Mouse (Mus musculus): ENCODE results near the gene Cyp20a1.
A peak's percentile ranks its signal among the peaks of the same experiment; 100 is the strongest.

DNA sequence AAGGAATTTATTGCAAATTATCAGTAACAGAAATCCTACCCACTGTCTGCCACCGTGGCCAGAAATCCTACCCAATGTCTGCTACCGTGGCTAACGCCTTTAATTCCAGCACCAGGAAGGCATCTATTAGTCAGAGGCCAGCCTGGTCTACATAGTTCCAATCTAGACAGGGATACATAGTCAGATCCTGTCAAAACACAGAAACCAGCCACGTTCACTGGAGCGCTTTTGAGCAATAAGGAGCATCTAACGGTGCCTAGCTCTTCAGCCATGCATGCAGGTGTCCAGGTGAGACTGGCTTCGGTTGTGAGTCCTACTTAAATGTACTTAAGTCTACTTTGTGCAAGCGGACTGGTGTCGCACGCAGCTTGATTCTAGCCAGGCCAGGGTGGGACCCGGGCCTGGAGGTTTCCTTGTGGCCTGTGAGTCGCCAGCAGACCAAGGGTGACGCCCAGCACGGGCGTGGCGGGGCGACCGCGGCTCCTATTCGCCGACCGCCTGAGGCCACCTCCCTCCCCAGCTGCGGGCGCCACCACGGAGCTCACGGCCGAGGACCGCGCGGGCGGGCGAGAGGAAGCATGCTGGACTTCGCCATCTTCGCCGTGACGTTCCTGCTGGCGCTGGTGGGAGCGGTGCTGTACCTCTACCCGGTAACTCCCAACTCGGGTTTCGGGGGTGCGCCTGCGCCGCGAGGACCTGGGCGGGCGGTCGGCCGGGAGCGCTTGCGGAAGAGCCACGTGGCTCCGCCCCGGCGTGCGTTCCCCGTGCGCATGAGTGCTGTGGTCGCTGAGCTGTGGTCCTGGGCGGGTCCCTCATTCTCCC lies at the start of gene Cyp20a1:
- TF ChIP-seq CTCF (IDR thresholded peaks at IDR 0.05; ENCODE audit: extremely low read depth, insufficient read depth, insufficient read length, insufficient replicate concordance) (no peak), POLR2A (IDR thresholded peaks at IDR 0.05; ENCODE audit: low read depth, low read length) (peak; percentile 54; the same call in 1 of the 2 replicates)
